Mouse (Mus musculus) liver, embryonic 14.5 days (tissue): ENCODE results near the gene Fsd1.

Source experiments
- CTCF ChIP-seq: IDR thresholded peaks from 2 replicates; pipeline ENCODE4 v1.5.1; 2016; ENCODE audit warnings: antibody characterized with exemption, low read depth, control low read depth
- EP300 ChIP-seq: IDR thresholded peaks from 2 replicates; pipeline ENCODE4 v1.6.1; 2016; ENCODE audit warnings: antibody characterized with exemption, low read depth

DNA sequence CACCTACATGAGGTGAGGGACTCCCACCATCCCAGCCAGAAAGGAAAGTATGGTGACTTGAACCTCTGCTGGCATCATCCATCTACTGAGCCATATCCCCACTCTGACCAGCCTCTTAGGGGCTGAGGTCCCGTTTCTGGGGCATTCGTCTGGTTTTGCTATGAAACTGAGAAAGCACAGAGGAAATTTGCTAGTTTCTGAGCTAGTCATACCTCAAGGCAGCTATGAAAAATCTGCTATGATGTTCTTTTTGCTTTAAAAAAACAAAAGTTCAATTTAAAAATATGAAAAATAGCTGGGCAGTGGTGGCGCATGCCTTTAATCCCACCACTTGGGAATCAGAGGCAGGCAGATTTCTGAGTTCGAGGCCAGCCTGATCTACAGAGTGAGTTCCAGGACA lies 37.7 kb upstream of the Fsd1 start:
- TF ChIP-seq CTCF = no peak
- TF ChIP-seq EP300 = no peak
